Mouse (Mus musculus): ENCODE data around the gene Bloc1s6. TPM values are rescaled to one million over a fixed set of nuclear protein-coding genes. Genes with fewer than 3 reads are reported as not detected.

The Bloc1s6 gene
- polyA plus RNA-seq, 1 experiment from 2014 or later = 16.5 TPM

- H3K9me3 ChIP-seq (replicated peaks; ENCODE audit: control insufficient read depth, low read length) = no peaks in the 10 kb centered on the region
- WGBS (ENCODE audit: insufficient replicate concordance) = 57% methylated on average over 1 of the region's 1 CpGs
- ATAC-seq (ENCODE audit: low read depth) = no peak
Observed at GRCm38 (mm10) chr2:122775491-122775890, 37.2 kb downstream of the Bloc1s6 start.

GRCm38 (mm10) chr2:122776823-122777222 is 38.5 kb downstream of the Bloc1s6 start:
- 24% methylated on average over 2 of the region's 2 CpGs for WGBS (ENCODE audit: insufficient replicate concordance)
- H3K9me3 ChIP-seq (replicated peaks; ENCODE audit: control insufficient read depth, low read length) = no peaks in the 10 kb centered on the region
- H3K9ac ChIP-seq (ENCODE audit: low read depth, low read length) = no peak overlapping the region
- no peaks in the 10 kb centered on the region; the same call in 1 of the 2 replicates for H3K4me1 ChIP-seq (ENCODE audit: control insufficient read depth, low read depth, low read length)
- no peaks in the 10 kb centered on the region for H3K36me3 ChIP-seq (ENCODE audit: control insufficient read depth, insufficient read depth)
- ATAC-seq (ENCODE audit: low read depth) = no peak
- H3K27me3 ChIP-seq (ENCODE audit: control insufficient read depth, insufficient read depth, low read depth, low read length) = no peaks in the 10 kb centered on the region
- H3K27ac ChIP-seq (ENCODE audit: low read length) = no peak overlapping the region
- no peak overlapping the region for H3K4me2 ChIP-seq (ENCODE audit: low read depth, low read length)
- H3K4me3 ChIP-seq (ENCODE audit: low read depth, low read length) = no peak overlapping the region

More at GRCm38 (mm10) chr2:122775491-122775890, 37.2 kb downstream of the Bloc1s6 start:
- H3K4me3 ChIP-seq (ENCODE audit: low read depth, low read length) = no peak overlapping the region
- H3K4me1 ChIP-seq (ENCODE audit: control insufficient read depth, low read depth, low read length) = no peaks in the 10 kb centered on the region
- no peak overlapping the region for H3K9ac ChIP-seq (ENCODE audit: low read depth, low read length)
- H3K27me3 ChIP-seq (ENCODE audit: control insufficient read depth, insufficient read depth, low read depth, low read length) = no peaks in the 10 kb centered on the region
- no peak overlapping the region for H3K27ac ChIP-seq (ENCODE audit: low read length)
- no peaks in the 10 kb centered on the region for H3K36me3 ChIP-seq (ENCODE audit: control insufficient read depth, insufficient read depth)
- no peak overlapping the region for H3K4me2 ChIP-seq (ENCODE audit: low read depth, low read length)

GRCm38 (mm10) chr2:122779967-122780366 is 41.7 kb downstream of the Bloc1s6 start:
- Histone ChIP-seq H3K27ac (ENCODE audit: low read length) (no peak overlapping the region), H3K4me3 (ENCODE audit: low read depth, low read length) (no peak overlapping the region), H3K27me3 (ENCODE audit: control insufficient read depth, insufficient read depth, low read depth, low read length) (no peaks in the 10 kb centered on the region), H3K36me3 (ENCODE audit: control insufficient read depth, insufficient read depth) (no peaks in the 10 kb centered on the region), H3K9me3 (replicated peaks; ENCODE audit: control insufficient read depth, low read length) (no peaks in the 10 kb centered on the region), H3K9ac (ENCODE audit: low read depth, low read length) (no peak overlapping the region), H3K4me1 (ENCODE audit: control insufficient read depth, low read depth, low read length) (no peaks in the 10 kb centered on the region; the same call in 1 of the 2 replicates), H3K4me2 (ENCODE audit: low read depth, low read length) (no peak overlapping the region)
- ATAC-seq (ENCODE audit: low read depth) = no peak
- WGBS (ENCODE audit: insufficient replicate concordance) = 44% methylated on average over 5 of the region's 5 CpGs

GRCm38 (mm10) chr2:122780447-122780846 is 42.1 kb downstream of the Bloc1s6 start:
- no peak overlapping the region for H3K4me2 ChIP-seq (ENCODE audit: low read depth, low read length)
- ATAC-seq (ENCODE audit: low read depth) = no peak

GRCm38 (mm10) chr2:122781590-122782356 is 43.5 kb downstream of the Bloc1s6 start:
- no peaks in the 10 kb centered on the region for H3K9me3 ChIP-seq (replicated peaks; ENCODE audit: control insufficient read depth, low read length)
- H3K36me3 ChIP-seq (ENCODE audit: control insufficient read depth, insufficient read depth) = no peaks in the 10 kb centered on the region
- WGBS (ENCODE audit: insufficient replicate concordance) = 43% methylated on average over 8 of the region's 8 CpGs
- no peak for ATAC-seq (ENCODE audit: low read depth)
- H3K27me3 ChIP-seq (ENCODE audit: control insufficient read depth, insufficient read depth, low read depth, low read length) = no peaks in the 10 kb centered on the region
- no peak overlapping the region for H3K27ac ChIP-seq (ENCODE audit: low read length)
- H3K4me2 ChIP-seq (ENCODE audit: low read depth, low read length) = no peak overlapping the region
- H3K4me1 ChIP-seq (ENCODE audit: control insufficient read depth, low read depth, low read length) = no peaks in the 10 kb centered on the region; the same call in 1 of the 2 replicates
- no peak overlapping the region for H3K9ac ChIP-seq (ENCODE audit: low read depth, low read length)
- H3K4me3 ChIP-seq (ENCODE audit: low read depth, low read length) = no peak overlapping the region

More at GRCm38 (mm10) chr2:122780447-122780846, 42.1 kb downstream of the Bloc1s6 start:
- Histone ChIP-seq H3K36me3 (ENCODE audit: control insufficient read depth, insufficient read depth) (no peaks in the 10 kb centered on the region), H3K9me3 (replicated peaks; ENCODE audit: control insufficient read depth, low read length) (no peaks in the 10 kb centered on the region), H3K4me1 (ENCODE audit: control insufficient read depth, low read depth, low read length) (no peaks in the 10 kb centered on the region; the same call in 1 of the 2 replicates), H3K9ac (ENCODE audit: low read depth, low read length) (no peak overlapping the region), H3K27me3 (ENCODE audit: control insufficient read depth, insufficient read depth, low read depth, low read length) (no peaks in the 10 kb centered on the region), H3K4me3 (ENCODE audit: low read depth, low read length) (no peak overlapping the region), H3K27ac (ENCODE audit: low read length) (no peak overlapping the region)
- WGBS (ENCODE audit: insufficient replicate concordance) = 23% methylated on average over 3 of the region's 3 CpGs

- ATAC-seq (ENCODE audit: low read depth) = no peak
- Histone ChIP-seq H3K27me3 (ENCODE audit: control insufficient read depth, insufficient read depth, low read depth, low read length) (no peaks in the 10 kb centered on the region), H3K4me1 (ENCODE audit: control insufficient read depth, low read depth, low read length) (no peaks in the 10 kb centered on the region; the same call in 1 of the 2 replicates), H3K27ac (ENCODE audit: low read length) (no peak overlapping the region), H3K4me3 (ENCODE audit: low read depth, low read length) (no peak overlapping the region), H3K36me3 (ENCODE audit: control insufficient read depth, insufficient read depth) (no peaks in the 10 kb centered on the region), H3K9me3 (replicated peaks; ENCODE audit: control insufficient read depth, low read length) (no peaks in the 10 kb centered on the region), H3K4me2 (ENCODE audit: low read depth, low read length) (no peak overlapping the region), H3K9ac (ENCODE audit: low read depth, low read length) (no peak overlapping the region)
- 82% methylated on average over 2 of the region's 2 CpGs for WGBS (ENCODE audit: insufficient replicate concordance)
Observed at GRCm38 (mm10) chr2:122783730-122784129, 45.4 kb downstream of the Bloc1s6 start.

GRCm38 (mm10) chr2:122784701-122785100 is 46.4 kb downstream of the Bloc1s6 start:
- no peaks in the 10 kb centered on the region; the same call in 1 of the 2 replicates for H3K4me1 ChIP-seq (ENCODE audit: control insufficient read depth, low read depth, low read length)
- 67% methylated on average over 3 of the region's 3 CpGs for WGBS (ENCODE audit: insufficient replicate concordance)
- H3K36me3 ChIP-seq (ENCODE audit: control insufficient read depth, insufficient read depth) = no peaks in the 10 kb centered on the region
- H3K9me3 ChIP-seq (replicated peaks; ENCODE audit: control insufficient read depth, low read length) = no peaks in the 10 kb centered on the region
- H3K4me2 ChIP-seq (ENCODE audit: low read depth, low read length) = no peak overlapping the region
- H3K27ac ChIP-seq (ENCODE audit: low read length) = no peak overlapping the region
- no peaks in the 10 kb centered on the region for H3K27me3 ChIP-seq (ENCODE audit: control insufficient read depth, insufficient read depth, low read depth, low read length)
- no peak for ATAC-seq (ENCODE audit: low read depth)
- H3K4me3 ChIP-seq (ENCODE audit: low read depth, low read length) = no peak overlapping the region
- no peak overlapping the region for H3K9ac ChIP-seq (ENCODE audit: low read depth, low read length)

- no peaks in the 10 kb centered on the region for H3K27me3 ChIP-seq (ENCODE audit: control insufficient read depth, insufficient read depth, low read depth, low read length)
- no peaks in the 10 kb centered on the region for H3K36me3 ChIP-seq (ENCODE audit: control insufficient read depth, insufficient read depth)
- no peak overlapping the region for H3K27ac ChIP-seq (ENCODE audit: low read length)
- H3K4me2 ChIP-seq (ENCODE audit: low read depth, low read length) = no peak overlapping the region
- no peaks in the 10 kb centered on the region for H3K9me3 ChIP-seq (replicated peaks; ENCODE audit: control insufficient read depth, low read length)
- H3K4me1 ChIP-seq (ENCODE audit: control insufficient read depth, low read depth, low read length) = no peaks in the 10 kb centered on the region
- WGBS (ENCODE audit: insufficient replicate concordance) = 77% methylated on average over 2 of the region's 2 CpGs
- ATAC-seq (ENCODE audit: low read depth) = no peak
- no peak overlapping the region for H3K4me3 ChIP-seq (ENCODE audit: low read depth, low read length)
- H3K9ac ChIP-seq (ENCODE audit: low read depth, low read length) = no peak overlapping the region
Observed at GRCm38 (mm10) chr2:122786167-122786566, 47.9 kb downstream of the Bloc1s6 start.

- H3K4me3 ChIP-seq (ENCODE audit: low read depth, low read length) = no peak overlapping the region
- no peaks in the 10 kb centered on the region for H3K9me3 ChIP-seq (replicated peaks; ENCODE audit: control insufficient read depth, low read length)
- H3K4me2 ChIP-seq (ENCODE audit: low read depth, low read length) = no peak overlapping the region
- WGBS (ENCODE audit: insufficient replicate concordance) = 54% methylated on average over 7 of the region's 7 CpGs
- ATAC-seq (ENCODE audit: low read depth) = no peak
- H3K9ac ChIP-seq (ENCODE audit: low read depth, low read length) = no peak overlapping the region
- no peaks in the 10 kb centered on the region for H3K4me1 ChIP-seq (ENCODE audit: control insufficient read depth, low read depth, low read length)
- no peak overlapping the region for H3K27ac ChIP-seq (ENCODE audit: low read length)
- no peaks in the 10 kb centered on the region for H3K27me3 ChIP-seq (ENCODE audit: control insufficient read depth, insufficient read depth, low read depth, low read length)
- no peaks in the 10 kb centered on the region for H3K36me3 ChIP-seq (ENCODE audit: control insufficient read depth, insufficient read depth)
Observed at GRCm38 (mm10) chr2:122789311-122789710, 51.0 kb downstream of the Bloc1s6 start.
